Mouse (Mus musculus) urinary bladder, adult 18-20 months (tissue): ENCODE results near the gene Ganc.

ENCODE experiments used
- DNase-seq, 2 experiments: peaks; one replicate each; pipeline ENCODE4 v3.0.0; 2022; ENCODE audit warnings: low spot score in 2 of 2, mixed read lengths in 2 of 2

Gene Ganc

GRCm38 (mm10) chr2:120450724-120451123, 47.0 kb downstream of the Ganc start:
- no peak for DNase-seq

DNA sequence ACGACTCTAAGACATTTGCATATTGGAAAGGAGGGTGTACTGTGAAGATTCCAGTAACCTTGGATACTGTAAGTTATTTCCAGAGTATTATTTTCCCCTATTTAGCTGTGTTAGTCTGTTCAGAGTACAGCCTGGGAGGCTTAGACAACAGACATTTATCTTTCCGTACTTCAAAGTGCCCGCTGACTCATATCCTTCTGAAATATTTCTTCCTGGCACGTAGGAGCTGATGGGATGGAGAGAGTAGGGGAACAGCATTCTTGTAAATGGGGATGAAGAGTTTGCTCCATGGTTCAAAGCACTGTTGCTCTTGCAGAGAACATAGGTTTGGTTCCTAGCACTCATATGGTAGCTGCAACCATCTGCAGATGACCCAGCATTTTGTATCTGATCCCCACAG, 48.9 kb downstream of the Ganc start:
- DNase-seq: no peak

GRCm38 (mm10) chr2:120454987-120455386, 51.3 kb downstream of the Ganc start:
- DNase-seq: no peak

GRCm38 (mm10) chr2:120455719-120456118, 52.0 kb downstream of the Ganc start, which contains the start of gene Capn3:
Gene Capn3, plus strand, starts transcription at chr2:120456019.
- no peak for DNase-seq

DNA sequence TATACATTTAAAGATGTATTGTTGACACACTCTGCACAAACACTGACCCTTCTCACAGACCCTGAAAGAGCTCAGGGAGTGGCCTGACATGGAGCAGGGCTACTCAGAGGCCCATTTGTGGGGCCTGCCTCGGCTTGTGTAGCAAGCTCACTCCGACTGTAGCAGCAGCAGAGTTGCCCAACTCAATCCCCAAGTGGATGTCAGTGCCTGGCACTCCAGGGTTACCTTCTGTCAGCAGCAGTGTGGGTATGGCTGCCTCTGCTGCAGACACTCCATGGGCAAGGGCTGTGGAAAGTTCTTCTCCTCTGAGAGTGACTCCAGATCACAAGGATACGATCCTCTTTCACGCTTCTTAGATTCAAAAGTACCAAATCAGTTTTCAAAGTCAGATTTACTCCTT, 56.5 kb downstream of the Ganc start:
- no peak for DNase-seq

GRCm38 (mm10) chr2:120463328-120463727, 59.6 kb downstream of the Ganc start:
- no peak for DNase-seq

DNA sequence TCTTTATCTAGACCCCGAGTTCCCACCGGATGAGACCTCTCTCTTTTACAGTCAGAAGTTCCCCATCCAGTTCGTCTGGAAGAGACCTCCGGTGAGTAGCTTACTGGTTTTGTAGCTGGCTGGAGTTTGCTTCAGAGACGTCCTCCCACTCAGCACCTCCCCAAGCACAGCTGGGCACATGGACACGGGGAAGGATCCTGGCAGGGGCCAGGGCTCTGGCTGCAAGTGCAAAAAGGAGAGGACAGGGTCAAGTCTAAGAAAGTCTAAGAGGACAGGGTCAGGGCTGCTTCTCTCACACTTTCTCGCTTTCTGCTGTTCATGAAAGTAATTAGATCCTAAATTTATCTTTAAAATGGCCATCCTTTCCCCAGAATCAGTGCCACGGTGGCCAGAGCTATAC, 60.4 kb downstream of the Ganc start:
- DNase-seq: no peak

DNA sequence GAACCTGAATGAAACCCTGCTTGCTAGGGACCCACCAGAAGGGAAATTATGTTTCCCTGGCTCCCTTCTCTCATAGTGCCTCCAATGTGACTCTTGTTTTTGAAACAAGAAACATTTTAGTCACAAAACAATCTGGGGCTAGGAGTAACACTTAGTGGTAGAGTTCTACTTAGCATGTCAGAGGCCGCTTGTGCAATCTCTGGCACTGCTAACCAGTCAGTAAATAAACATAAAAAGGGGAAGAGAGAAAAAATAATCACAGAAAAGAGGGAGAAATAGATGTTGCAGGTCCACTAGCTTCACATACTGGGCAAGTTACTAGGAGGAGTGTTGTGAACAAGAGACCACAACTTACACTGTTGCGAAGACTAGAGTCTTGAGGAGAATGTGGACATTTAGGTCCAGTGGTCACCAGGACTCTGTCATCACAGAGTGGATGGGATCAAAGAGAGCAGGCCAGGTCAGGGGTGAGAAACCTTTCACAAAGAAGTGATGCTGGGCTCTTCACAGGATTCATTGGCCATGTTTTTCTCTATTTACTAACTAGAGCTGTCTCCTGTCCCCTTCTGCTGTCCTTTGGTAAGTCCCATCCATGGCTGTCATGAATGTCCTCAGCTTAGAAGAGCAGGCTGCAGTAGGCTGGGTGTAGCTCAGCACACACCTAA, 61.2 kb downstream of the Ganc start:
- DNase-seq: no peak

DNA sequence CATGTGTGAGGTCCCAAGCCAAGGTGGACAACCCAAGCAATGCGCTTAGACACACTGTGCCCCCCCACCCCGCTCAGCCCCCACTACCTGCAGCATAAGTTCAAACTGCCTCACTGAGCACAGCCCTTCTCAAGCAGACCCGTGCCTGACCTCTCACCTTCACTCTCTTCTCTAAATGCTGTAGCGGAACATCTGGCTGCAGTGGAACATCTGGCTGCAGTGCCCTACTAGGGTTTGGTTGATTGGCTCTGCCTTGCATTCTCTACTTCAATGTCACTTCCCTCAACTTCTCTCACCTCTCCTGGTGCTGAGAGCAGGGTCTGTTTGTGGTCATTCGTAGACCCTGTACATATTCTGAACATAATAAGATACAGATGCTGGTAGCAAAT, 61.7 kb downstream of the Ganc start:
- DNase-seq: no peak

DNA sequence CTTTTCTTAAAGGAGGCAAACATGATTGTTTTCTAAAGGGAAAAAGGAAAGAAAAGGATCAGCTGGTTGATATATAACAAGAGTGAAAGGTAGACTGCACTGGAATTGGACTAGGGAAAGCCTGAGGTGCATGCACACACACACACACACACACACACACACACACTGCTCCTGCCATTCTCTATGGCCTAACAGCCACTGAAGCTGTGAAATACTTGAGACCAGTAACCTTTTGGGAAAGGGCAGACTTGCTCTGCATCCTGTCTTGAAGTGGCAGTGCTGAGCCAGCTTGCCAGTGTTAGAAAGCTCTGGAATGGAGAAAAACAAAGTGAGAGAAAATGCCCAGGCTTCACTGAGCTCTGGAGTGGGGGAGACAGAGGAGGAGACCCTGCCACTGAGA, 64.3 kb downstream of the Ganc start:
- DNase-seq: no peak

DNA sequence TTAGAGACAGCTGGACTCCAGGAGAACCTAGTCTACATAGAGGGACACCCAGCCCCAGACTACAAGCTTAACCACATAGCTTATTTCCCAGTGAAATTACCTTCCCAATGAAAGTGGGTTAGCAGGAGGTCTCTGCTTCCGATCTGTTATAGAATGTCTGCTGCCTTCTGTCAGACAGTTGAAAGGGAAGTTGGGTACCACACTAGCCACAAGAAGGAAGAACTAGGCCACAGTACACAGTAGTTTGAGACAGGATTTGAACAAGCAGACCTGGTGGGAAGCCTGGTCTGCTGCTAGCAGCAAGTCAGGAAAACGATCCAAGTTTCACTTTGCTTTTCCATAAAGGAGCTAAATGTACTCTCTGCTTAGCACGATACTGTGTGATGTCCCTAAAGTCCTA, 65.5 kb downstream of the Ganc start:
- DNase-seq: no peak

- no peak for DNase-seq
These were observed 66.0 kb downstream of the Ganc start for GRCm38 (mm10) chr2:120469715-120470114.

DNA sequence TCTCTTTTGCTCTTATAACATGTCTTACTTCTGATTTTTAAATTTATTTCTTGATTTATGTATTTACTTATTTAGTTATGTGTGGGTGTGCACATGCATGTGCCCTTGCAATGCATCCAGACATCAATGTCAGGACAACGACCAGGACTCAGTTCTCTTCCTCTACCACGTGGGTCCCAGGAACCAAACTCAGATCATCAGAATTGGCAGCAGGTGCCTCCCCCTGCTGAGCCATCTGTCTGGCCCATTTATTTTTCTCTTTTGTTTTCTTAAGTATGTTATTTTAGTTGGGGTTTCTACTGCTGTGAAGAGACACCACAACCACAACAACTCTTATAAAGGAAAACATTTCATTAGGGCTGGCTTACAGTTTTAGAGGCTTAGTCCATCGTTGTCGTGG, 67.2 kb downstream of the Ganc start:
- DNase-seq: no peak

GRCm38 (mm10) chr2:120476277-120477087, 72.8 kb downstream of the Ganc start:
- DNase-seq: no peak

- DNase-seq: peak; percentile 36 to 44
These were observed 74.9 kb downstream of the Ganc start for GRCm38 (mm10) chr2:120478600-120478999.

GRCm38 (mm10) chr2:120481921-120482320, 78.2 kb downstream of the Ganc start:
- no peak for DNase-seq

GRCm38 (mm10) chr2:120482506-120483389, 79.1 kb downstream of the Ganc start:
- no peak for DNase-seq

GRCm38 (mm10) chr2:120484241-120484640, 80.5 kb downstream of the Ganc start:
- DNase-seq: no peak

DNA sequence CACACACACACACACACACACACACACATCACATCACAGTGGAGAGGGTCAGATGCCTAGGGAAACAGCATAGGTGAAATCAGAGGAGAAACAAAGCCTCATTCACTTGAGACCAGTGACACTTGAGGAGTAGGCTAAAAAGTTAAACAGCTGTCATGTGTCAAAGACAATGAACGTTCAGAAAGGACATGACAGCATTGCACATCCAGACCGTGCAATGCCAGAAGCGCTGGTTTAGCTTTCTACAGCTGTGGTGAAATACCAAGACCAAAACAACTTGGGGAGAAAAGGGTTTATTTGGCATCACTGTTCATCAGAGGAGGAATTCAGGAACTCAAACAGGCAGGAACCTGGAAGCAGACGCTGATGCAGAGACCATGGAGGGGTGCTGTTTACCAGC, 89.6 kb downstream of the Ganc start:
- DNase-seq: no peak

- DNase-seq: no peak
These were observed 92.8 kb downstream of the Ganc start for GRCm38 (mm10) chr2:120496511-120496910.

GRCm38 (mm10) chr2:120499971-120500471, 96.3 kb downstream of the Ganc start:
- DNase-seq: no peak
